Mouse (Mus musculus) heart, embryonic 11.5 days (tissue): ENCODE data around the gene Rasd1. TPM values are rescaled to one million over a fixed set of nuclear protein-coding genes. Genes with fewer than 3 reads are reported as not detected.

ENCODE experiments used
- ATAC-seq: fragments of 200-750 bp; cut with Nextera tagmentation; replicated peaks from 2 replicates; pipeline ENCODE4 v1.8.0; 2017; ENCODE audit warnings: moderate library complexity; ENCODE audit not compliant: insufficient number of reproducible peaks, low FRiP score, low TSS enrichment
- H3K27ac ChIP-seq: fragments of 300-500 bp; sonication (generic); 2 replicates; pipeline ENCODE4 v1.5.1; 2014; ENCODE audit warnings: mild to moderate bottlenecking, low read depth, low read length
- H3K27me3 ChIP-seq: fragments of 300-500 bp; sonication (generic); 2 replicates; pipeline ENCODE4 v1.6.1; 2014; ENCODE audit warnings: mild to moderate bottlenecking, low read length, mixed read lengths; ENCODE audit not compliant: control insufficient read depth, insufficient read depth
- H3K36me3 ChIP-seq: fragments of 300-500 bp; sonication (generic); 2 replicates; pipeline ENCODE4 v1.6.1; 2014; ENCODE audit warnings: mild to moderate bottlenecking, low read length, moderate library complexity, mixed read lengths; ENCODE audit not compliant: control insufficient read depth, insufficient read depth
- H3K4me1 ChIP-seq: fragments of 300-500 bp; sonication (generic); 2 replicates; pipeline ENCODE4 v1.6.1; 2014; ENCODE audit warnings: low read length; ENCODE audit not compliant: control insufficient read depth, insufficient read depth
- H3K4me2 ChIP-seq: fragments of 300-500 bp; sonication (generic); 2 replicates; pipeline ENCODE4 v1.6.1; 2014; ENCODE audit warnings: mild to moderate bottlenecking, moderate library complexity
- H3K4me3 ChIP-seq: fragments of 300-500 bp; sonication (generic); 2 replicates; pipeline ENCODE4 v1.5.1; 2014; ENCODE audit warnings: low read depth, low read length
- H3K9ac ChIP-seq: fragments of 300-500 bp; sonication (generic); 2 replicates; pipeline ENCODE4 v1.6.1; 2014; ENCODE audit warnings: mild to moderate bottlenecking, low read depth, low read length, moderate library complexity
- H3K9me3 ChIP-seq: fragments of 300-500 bp; sonication (generic); replicated peaks from 2 replicates; pipeline ENCODE4 v1.6.1; 2016; ENCODE audit warnings: low read length; ENCODE audit not compliant: control insufficient read depth
- WGBS: fragments of 180-500 bp; shearing (Covaris S2); extraction: QIAGEN DNeasy Blood & Tissue Kit; methylation state at CpG from one replicate; pipeline ENCODE4 v1.1.7; 2014; ENCODE audit not compliant: insufficient replicate concordance; 5-methylcytosine and 5-hydroxymethylcytosine counted together
- polyA plus RNA-seq: library from polyadenylated mRNA; unstranded; fragments of >200 nt; fragmentation: Nextera tagmentation; extraction: Ambion mirVana; gene quantifications from 2 replicates; pipeline ENCODE4 v1.2.1, GENCODE M21; 2014

Gene Rasd1
- polyA plus RNA-seq, 1 experiment from 2014 or later, result 12.0 TPM

DNA sequence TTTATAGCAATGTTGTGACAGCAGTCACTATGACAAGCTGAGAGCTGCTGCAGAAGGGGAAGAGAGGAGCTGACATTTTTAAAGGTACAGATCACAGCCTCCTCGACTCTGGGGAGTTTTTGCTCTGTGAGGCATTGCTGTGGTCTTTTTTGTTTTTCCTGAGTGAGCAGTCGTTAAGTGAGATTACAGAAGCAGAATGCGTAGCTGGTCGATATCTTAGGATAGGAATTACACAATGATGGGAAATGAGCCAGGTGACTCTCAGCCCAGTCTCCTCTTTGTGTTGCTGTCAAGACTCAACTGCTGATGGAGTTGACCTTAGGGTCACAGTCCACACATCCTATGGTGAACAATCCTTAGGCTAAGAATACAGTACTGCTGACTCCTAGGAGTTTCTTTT is 46.7 kb downstream of the Rasd1 start:
- no peak for ATAC-seq
- Histone ChIP-seq H3K9ac (no peak overlapping the region), H3K4me3 (no peak overlapping the region), H3K4me2 (no peak overlapping the region), H3K27ac (no peak overlapping the region), H3K36me3 (no peaks in the 10 kb centered on the region), H3K4me1 (peaks cover 10% of the 10 kb centered on the region; the same call in 1 of the 2 replicates), H3K27me3 (no peaks in the 10 kb centered on the region), H3K9me3 (no peaks in the 10 kb centered on the region)
- WGBS, result 19% methylated on average over 4 of the region's 4 CpGs

- peaks cover 4% of the 10 kb centered on the region; the same call in 1 of the 2 replicates for H3K4me1 ChIP-seq
- no peaks in the 10 kb centered on the region for H3K9me3 ChIP-seq
- ATAC-seq, result no peak
- H3K36me3 ChIP-seq, result no peaks in the 10 kb centered on the region
- no peak overlapping the region for H3K4me2 ChIP-seq
- H3K27me3 ChIP-seq, result no peaks in the 10 kb centered on the region
- 62% methylated on average over 4 of the region's 4 CpGs for WGBS
- no peak overlapping the region for H3K27ac ChIP-seq
- H3K4me3 ChIP-seq, result no peak overlapping the region
- H3K9ac ChIP-seq, result no peak overlapping the region
Observed at GRCm38 (mm10) chr11:59913702-59914101, 51.0 kb downstream of the Rasd1 start.

Other genes starting within 250 kb of the Rasd1 start
- 1.2 and 1.7 TPM in 2 replicates for gene Pld6, start 177.3 kb downstream of the Rasd1 start, polyA plus RNA-seq
- gene Flcn, start 154.9 kb downstream of the Rasd1 start, polyA plus RNA-seq, result 21.4 and 22.6 TPM in 2 replicates
- 31.7 and 36.5 TPM in 2 replicates for gene Nt5m, start 125.5 kb downstream of the Rasd1 start, polyA plus RNA-seq
- gene Cops3, start 125.1 kb downstream of the Rasd1 start, polyA plus RNA-seq, result 168 and 181 TPM in 2 replicates
- gene Med9, start 16.7 kb downstream of the Rasd1 start, polyA plus RNA-seq, result 49.1 and 51.2 TPM in 2 replicates
- gene Pemt, start 81.5 kb upstream of the Rasd1 start, polyA plus RNA-seq, result 14.9 and 17.6 TPM in 2 replicates
- gene Rai1, start 140.1 kb upstream of the Rasd1 start, polyA plus RNA-seq, result 20.5 and 24.4 TPM in 2 replicates